Mouse (Mus musculus) T-helper 2 cell (primary cell): ENCODE data around the gene Lix1l.

Source experiments
- in situ Hi-C: fragments of 300-600 bp; cut with MboI, MseI; formaldehyde crosslinking; loops from one replicate; pipeline ENCODE4 v1.15.1; 2025; ENCODE audit warnings: high pct_unique_total_duplicates

Lix1l gene

DNA sequence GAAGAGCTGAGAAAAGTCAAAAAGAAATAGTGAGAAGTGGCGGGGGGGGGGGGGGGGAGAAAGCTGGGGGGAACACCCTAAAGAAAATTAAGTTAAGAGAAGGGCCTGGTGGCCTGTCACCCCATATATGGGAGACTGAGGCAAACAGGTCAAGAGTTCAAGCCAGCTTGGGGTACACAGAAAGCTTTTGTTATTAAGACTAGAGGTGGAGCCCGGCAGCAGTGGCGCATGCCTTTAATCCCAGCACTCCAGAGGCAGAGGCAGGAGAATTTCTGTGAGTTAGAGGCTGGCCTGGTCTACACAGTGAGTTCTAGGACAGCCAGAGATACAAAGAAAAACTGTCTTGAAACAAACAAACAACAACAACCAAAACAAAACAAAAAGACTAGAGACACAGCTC is 35.8 kb upstream of the Lix1l start:
- in situ Hi-C loops: no loop called here

DNA sequence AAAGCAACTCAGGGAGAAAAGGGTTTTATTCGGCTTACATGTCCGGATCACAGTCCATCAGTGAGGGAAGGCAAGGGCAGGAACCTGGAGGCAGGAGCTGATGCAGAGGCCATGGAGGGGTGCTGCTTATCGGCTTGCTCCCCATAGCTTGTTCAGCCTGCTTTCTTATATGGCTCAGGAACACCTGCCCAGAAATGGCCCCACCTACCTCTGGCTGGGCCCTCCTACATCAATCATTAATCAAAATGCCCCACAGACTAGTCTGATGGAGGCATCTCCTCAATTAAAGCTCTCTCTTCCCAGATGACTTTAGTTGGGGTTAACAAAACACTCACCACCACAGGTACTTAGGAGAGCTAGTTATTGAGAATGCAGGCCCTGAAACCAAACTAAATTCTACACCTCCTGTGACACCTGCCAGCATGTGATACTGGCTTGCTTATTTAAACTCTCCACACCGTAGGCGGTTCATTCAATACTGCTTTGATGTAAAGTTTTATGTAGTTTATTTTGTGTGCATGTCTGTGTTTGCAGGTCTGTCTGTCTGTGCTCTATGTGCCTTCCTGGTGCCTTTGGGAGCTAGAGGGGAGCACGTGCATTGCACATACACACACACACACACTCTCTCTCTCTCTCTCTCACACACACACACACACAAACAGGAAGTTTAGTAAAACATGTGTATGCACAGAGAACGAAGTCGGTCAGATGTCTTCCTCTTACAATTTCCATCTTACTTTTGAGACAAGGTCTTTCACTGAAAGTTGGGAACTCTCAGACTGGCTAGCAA is 34.1 kb upstream of the Lix1l start:
- in situ Hi-C loops: no loop called here

DNA sequence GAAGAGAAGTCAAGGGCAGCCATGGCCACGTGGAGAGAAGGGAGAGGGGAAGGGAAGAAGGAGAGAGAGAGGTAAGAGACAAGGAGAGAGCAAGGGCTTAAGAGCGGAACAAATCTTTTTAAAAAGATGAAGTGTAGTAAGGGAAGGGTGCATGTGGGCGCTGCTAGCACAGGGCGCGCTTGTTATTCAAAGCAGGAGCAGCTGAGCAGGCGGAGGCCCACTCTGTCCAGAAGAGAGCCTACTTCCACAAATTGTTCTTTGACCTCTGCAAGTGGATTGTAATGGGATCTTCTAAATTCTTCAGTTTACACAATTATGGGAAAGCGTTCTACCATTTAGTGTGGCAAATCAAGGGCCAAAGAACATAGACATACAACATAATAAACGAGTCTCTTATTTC is 32.3 kb upstream of the Lix1l start:
- in situ Hi-C loops: no loop called here

DNA sequence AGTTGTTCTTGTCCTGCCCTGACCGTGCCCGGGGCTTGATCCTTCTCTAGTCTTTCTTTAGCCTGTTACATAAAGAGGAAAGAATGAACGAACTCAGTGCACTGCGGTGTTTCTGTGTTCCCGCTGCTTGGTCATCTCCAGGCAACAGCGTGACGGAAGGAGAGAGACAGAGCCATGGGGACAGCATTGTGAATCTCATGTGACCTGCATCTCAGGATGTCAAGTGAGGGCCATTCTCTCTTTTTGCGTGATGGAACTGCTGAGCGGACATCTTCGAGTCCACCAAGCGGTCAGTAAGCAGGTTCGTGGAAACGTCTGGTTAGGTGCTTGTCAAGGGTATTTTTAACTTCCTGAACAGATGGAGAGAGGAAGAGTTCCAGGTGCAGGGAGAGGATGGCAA is 31.4 kb upstream of the Lix1l start:
- in situ Hi-C loops: no loop called here

DNA sequence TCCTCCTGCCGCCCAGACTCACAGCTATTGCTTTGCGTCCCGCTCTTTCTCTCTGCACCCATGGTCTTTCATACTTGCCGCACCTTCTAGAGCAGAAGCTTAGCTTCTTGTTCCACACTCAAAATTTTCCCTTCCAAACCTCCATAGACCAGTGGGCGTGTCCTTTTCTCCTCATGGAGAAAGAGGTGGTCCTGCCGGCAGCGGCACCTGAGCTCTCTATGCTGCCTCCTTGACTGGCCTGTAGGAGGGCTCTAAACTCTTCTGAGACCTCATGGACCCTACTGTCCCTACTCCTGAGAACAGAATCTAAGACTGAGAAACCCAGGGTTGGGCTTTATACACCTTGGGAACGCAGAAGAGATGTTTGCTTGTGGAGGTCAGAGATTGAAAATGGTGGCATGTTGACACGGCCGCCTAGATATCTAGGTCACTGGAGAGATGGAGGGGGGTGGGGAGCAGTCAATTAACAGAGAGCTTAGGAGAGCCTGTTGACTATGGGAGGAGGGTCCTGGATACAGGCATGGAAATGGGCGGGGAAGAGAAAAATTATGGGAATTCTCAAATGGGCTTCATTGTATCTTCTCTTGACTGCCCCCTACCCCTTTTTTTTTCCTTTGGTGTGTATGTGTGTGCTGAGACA is 30.9 kb upstream of the Lix1l start:
- in situ Hi-C loops: no loop called here

DNA sequence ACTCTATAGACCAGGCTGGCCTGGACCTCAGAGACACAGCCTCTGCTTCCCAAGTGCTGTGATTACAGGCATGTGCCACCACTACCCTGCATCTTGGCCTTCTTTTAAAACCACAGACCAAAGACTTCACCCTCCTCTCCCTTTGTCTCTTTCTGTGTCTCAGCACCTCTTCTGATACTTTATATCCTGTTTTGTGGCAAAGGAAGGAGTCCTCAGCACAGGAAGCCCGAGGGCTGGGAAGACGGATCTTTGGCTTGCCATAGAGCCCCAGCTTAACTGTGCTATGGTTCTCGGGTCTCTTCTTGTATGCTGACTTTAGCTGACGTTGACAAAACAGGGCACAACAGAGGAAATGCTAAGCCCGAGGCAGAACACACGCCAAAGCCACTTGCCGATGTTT is 30.3 kb upstream of the Lix1l start:
- in situ Hi-C loops: no loop called here

DNA sequence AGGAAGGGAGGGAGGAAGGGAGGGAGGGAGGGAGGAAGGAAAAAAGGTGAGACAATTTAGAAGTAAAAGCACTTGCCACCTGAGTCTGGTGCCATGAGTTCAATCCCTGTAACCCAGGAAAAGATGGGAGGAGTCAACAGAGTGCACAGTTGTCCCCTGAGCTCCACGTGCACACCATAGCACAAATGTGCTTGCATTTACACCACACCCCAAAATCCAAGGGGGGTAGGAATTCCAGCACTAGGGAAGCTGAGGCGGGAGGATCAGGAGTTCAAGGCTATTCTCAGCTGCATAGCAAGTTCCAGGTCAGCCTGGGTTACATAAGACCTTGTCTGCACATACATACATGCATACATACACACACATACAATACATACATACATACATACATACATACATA is 29.6 kb upstream of the Lix1l start:
- in situ Hi-C loops: no loop called here

DNA sequence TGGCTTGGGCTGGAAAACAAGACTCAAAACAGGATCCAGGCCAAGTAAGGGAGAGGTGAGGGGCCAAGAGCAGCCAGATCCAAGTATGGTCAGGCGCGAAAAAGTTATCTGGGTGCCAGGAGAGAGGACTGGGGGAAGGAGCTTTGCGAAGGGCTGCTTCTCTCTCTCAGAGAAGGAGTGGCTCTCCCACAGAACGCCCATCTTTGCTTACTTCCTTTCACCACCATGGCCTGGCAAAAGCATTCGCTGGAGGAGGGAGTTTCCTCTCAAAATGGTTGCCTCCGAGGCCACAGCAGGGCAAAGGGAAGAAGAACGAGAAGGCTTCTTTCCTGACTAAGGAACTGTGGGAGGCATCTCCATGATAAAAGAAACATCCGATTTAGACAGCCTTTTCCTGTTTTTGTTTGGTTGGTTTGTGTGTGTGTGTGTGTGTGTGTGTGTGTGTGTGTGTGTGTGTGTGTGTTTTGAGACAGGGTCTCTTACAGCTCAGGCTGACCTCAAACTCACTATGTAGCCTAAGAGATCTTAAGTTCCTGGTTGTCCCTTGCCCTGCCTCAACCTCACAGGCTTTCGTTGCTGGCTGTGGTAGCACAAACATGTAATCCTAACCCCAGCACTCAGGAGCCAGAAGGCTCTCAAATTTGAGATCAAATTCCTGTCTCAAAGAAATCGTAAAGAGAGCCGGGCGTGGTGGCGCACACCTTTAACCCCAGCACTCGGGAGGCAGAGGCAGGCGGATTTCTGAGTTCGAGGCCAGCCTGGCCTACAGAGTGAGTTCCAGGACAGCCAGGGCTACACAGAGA is 28.9 kb upstream of the Lix1l start:
- in situ Hi-C loops: no loop called here

DNA sequence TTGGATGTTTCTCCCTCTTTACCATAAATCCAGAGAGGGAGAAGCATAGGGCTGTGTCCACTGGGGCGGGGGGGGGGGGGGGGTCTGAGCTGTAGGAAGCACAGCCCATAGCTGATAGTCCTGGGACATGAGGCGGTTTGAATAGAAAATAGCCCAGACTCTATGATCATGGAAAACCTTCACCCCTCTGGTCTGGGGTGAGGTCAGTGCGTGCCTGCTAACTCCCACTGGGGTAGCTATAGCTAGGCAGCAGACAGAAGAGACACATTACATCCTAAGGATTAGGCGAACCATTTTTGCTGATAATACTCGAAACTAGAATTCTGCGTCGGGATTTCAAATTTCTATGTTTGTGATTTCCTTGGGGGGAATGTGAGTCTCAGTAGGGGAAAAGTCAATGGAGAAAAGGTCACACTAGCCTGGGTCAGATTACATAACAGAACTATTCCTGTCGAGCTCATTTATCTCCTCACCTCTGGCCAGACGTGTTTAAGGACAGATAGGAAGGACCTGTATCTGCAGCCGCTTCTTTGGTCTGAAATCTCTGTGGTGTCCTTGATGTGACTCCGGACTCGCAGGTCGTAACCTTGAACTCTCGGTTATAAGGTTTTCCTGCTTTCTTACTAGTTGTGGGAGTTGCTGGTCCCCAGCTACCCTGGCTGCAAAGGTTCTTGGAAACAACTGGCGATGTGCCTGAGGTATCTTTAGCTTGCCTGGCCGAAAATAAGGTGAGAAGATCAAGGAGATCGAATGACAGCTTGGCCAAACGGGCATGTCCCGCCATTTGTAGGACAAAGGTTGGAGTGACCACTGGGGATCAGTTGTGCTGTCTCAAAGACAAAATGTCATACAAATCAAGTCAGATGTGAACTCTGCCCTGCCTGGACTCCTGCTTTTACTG is 27.1 kb upstream of the Lix1l start:
- in situ Hi-C loops: no loop called here

DNA sequence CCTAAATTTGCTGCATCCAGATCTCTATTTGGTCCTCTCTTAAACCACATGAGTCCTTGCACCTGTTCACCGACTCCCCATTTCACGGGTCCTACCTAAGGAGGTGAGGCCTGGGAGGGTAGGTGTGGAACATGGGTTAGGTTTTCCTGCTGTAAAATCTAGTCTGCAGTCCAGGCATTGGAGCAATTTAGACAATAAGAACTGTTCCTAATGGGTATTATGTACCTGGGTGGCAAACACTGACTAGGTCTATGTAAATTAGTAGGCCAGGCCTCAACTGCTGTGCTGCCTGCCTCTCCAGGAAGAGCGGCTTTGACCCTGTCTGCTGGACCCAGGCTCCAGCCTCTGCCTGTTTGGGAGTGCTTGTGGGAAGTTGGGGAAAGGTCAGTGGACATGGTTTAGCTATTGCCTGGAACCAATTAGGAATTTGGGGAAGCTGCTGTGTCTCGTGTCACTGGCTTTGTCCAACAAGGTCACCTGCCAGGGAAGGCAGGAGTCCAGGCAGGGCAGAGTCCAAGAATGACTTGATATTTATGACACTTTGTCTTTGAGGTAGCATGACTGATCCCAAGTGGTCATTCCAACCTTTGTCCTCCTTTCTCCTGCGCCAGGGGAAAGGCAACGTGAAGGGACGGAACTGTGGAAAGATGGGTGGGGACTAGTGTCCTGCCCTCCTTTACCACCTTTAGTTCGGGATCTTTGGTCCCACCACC is 25.5 kb upstream of the Lix1l start:
- in situ Hi-C loops: no loop called here

DNA sequence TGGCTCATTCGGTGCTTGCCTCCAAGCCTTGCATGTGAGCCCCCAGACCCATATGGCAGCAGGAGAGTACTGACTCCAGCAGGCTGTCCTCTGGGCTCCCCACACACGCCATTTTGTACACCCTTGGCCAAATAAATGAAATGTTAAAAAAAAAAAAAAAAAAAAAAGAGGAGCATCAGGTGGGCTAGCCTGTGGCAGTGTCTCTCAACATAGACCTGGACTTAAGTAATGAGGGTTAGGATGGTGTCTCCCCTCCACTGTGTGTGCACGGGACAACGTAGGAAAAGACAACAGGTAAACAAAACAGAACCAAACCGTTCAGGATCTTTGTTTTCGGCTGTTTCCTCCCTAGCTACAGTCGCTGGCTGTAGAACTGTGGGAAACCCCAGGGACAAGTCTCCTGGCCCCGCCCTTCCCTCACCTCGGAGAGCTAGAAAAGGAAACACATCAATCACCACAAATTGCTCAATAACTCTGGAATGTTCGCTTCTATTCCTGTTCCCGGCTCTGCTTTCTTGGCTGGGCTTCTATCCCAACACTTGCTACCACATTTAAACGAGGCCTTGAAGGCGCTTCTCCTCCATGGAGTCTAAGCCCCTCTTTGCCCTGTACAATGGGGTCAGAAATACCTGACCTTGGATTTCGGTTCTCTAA is 24.8 kb upstream of the Lix1l start:
- in situ Hi-C loops: no loop called here

DNA sequence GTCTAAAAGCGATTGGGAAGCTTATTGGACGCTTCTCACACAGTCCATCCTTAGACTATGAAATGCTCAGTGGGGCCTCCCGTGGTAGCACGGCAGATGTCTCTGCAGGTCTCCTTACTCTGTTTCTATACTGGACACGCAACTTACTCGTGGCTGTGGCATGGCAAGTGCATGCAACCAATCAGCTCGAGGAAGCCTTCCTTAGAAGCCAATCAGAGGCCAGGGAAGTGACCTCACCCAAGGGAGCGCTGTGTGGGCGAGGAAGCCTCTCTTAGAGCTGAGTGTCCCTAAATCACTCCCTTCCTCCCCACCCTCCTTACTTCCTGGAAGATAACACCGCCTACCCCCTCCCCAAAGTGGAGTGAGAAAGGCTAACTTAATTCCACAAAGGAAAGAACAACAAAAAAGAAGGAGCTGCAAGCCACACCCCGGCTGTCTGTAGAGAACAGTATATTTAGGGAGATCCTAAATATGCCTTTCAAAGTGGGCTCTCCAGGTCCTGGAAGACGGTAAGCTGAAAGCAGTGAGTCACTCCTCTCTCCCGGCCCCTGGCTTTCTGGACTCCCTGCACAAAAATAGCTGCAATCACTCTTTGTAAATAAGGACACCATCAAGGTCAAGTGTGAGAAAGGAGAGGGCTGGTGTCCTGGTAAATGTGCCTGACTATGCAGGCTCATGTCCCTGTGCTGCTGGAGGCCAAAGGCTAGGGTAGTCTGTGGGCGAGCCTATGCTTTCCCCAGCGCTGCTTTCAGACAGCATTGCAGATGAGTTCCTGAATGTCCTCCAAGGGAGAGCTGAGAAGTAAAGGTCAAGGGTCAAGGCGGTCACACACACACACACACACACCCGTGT is 24.0 kb upstream of the Lix1l start, which contains the start of gene Gm16253:
TSS of gene Gm16253 (plus strand) at position 295 of the 852 bp plus-strand sequence.
- in situ Hi-C loops: no loop called here

DNA sequence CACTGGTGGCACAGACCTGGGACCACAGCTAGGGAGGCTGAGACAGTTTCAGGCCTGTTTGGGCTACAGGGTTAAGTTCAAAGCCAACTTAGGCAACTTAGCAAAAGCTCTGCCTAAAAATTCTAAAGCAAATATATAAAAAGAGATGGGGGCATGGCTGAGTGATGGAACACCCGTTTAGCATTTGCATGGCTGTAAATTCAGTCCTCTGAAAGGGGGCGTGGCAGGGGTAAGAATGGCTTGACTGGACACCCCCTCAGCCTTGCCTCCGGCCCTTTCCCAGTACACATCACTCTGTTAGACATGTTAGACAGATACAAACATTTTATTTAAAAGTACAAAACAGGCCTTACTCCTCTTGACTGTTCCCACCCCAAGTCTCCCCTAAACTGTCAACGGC is 23.4 kb upstream of the Lix1l start:
- in situ Hi-C loops: no loop called here

DNA sequence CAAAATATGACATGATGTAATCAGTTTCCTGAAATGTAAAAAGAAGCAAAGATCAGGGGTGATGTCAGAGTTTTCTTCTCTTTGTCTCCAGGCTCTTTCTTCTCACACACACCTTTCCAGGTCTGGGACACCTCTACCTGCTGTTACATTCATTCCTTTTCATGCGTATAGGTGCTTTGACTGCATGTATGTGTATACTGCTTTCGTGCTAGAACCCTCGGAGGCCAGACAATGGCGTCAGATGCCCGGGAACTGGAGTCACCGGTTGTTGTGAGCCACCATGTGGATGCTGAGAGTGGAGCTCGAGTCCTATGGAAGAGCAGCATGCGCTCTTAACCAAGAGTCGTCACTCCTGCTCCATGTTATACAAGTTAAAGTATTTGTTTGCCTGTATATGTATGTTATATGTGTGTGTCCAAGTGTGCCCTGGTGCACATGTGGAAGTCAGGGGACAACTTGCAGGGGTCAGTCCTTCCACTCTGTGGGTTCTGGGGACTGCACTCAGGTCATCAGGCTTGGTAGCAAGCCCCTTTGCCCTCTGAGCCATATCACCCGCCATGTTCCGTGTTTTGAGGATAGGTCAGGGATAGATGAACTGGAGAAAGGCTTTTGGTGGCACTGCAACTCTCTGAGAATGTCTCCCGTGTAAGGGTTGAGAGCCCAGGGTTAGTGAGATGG is 22.2 kb upstream of the Lix1l start:
- in situ Hi-C loops: no loop called here

DNA sequence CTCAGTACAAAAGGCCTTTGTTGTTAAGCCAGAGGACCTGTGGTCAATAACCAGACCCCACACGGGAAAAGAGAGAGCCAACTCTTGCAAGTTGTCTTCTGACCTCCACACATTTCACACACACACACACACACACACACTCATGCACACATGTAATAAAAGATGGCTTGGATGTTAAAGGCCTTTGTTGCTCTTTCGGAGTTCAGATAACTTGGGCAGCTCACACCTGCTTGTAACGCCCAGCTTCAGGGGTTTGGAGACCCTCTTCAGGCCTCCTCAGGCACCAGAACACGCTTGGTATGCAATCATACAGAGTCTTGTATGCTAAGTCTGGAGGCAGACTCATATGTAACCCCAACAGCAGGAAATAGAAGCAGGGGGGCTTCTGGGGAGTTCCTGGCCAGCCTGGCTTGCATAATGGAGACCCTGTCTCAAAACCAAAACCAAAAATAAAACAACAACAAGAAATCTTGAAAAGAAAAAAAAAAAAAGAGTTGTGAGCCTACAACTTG is 21.7 kb upstream of the Lix1l start:
- in situ Hi-C loops: no loop called here

DNA sequence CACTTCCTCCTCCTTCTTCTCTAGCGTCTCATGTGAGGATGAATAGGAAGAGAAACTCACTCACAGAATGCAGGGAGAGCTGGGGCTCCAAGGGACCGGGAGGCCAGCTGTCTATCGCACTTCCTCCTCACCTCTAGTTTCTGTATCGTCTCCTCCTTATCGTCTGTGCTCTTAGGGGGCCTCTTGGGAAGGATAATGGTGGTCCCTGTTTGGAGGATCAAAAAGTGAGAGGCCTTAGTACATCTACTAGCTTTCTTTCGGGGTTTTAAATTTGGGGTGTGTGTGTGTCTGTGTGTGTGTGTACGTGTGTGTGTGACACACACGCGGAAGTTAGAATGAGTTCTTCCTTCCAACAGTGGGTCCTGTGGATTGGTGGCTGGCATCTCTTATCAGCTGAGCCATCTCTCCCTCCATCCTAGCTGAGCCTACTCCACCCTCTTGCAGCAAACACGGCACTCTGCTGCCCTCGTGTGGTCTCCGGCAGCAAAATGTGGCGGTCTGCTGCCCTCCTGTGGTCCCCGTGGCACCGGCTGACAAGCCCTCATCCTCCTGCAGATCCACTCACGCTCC is 21.0 kb upstream of the Lix1l start:
- in situ Hi-C loops: loop anchor here (5.0 kb wide), 1 partner anchor 38 kb away; no protein-coding TSS in a partner anchor

DNA sequence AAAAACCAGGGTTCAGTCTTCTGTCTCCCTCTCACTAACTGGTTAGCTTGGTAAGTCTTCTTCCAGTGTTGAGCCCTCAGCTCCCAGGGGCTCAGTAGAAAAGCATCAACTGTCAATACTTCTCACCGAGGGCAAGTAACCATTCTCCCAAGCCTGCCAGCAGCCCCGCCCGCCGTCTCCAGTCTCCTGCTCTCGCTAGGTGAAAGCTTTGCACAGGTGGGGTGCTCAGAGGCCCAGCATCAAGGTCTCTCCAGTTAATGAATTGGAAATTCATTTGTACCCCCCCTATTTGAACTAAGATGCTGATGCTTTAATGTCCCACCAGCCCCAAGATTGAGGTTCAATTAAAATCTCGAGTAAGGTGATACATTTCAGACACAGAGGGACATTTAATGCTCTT is 19.8 kb upstream of the Lix1l start:
- in situ Hi-C loops: loop anchor here (5.0 kb wide), 1 partner anchor 39 kb away; no protein-coding TSS in a partner anchor
